Mouse (Mus musculus): ENCODE measurements around the gene Ly6g5b. TPM values are rescaled to one million over a fixed set of nuclear protein-coding genes. Genes with fewer than 3 reads are reported as not detected.

The Ly6g5b gene
- total and polyA plus RNA-seq, 3 experiments = 0.10 to 0.82 TPM; not detected in 1

DNA sequence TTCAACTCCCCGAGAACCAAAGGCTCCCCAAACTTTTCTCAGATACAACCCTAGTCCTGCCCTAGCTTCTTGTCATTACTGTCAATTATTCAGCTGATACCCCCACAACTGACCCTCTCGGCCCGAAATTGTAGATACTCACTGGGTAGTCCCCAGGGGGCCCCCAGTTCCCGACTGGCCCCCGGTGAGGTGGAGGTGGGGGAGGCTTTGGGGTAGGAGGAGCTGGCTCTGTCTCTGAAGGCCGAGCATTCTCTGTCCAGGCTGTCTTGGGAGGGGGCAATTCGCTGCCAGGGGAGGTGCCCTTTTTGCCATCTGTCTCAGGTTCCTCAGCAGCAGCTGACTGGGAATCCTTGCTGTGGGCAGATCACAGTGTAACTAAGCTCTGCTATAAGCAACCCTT lies 44.4 kb upstream of the Ly6g5b start:
- TF ChIP-seq CTCF (IDR thresholded peaks at IDR 0.05; ENCODE audit: low read depth, low read length) (no peak), POLR2AphosphoS5 (IDR thresholded peaks at IDR 0.05; ENCODE audit: insufficient replicate concordance, low read depth, low read length) (no peak), GATA2 (IDR thresholded peaks at IDR 0.05; ENCODE audit: borderline replicate concordance, low read depth, low read length) (no peak), GATA1 (IDR thresholded peaks at IDR 0.05; ENCODE audit: borderline replicate concordance, low read length) (no peak), TAL1 (conservative IDR thresholded peaks at IDR 0.05; ENCODE audit: low read depth, low read length) (no peak)
- H3K27me3 ChIP-seq (ENCODE audit: insufficient read depth, low read length) = no peaks in the 10 kb centered on the region
- H3K4me3 ChIP-seq (ENCODE audit: low read depth, low read length) = no peak overlapping the region
- peaks cover 73% of the 10 kb centered on the region for H3K4me1 ChIP-seq (ENCODE audit: insufficient read depth, low read depth, low read length)
- H3K9me3 ChIP-seq (replicated peaks) = no peaks in the 10 kb centered on the region
- peaks cover 90% of the 10 kb centered on the region for H3K36me3 ChIP-seq (replicated peaks)
- no peak for DNase-seq (ENCODE audit: low spot score)
- no peak for ATAC-seq (ENCODE audit: extremely low read depth, insufficient number of reproducible peaks, low FRiP score, poor library complexity, severe bottlenecking)

GRCm38 (mm10) chr17:35158850-35159593 lies 43.8 kb upstream of the Ly6g5b start:
- no peaks in the 10 kb centered on the region for H3K9me3 ChIP-seq (replicated peaks)
- H3K4me3 ChIP-seq (ENCODE audit: low read depth, low read length) = no peak overlapping the region
- peaks cover 96% of the 10 kb centered on the region for H3K36me3 ChIP-seq (replicated peaks)
- no peak for ATAC-seq (ENCODE audit: extremely low read depth, insufficient number of reproducible peaks, low FRiP score, poor library complexity, severe bottlenecking)
- peaks cover 76% of the 10 kb centered on the region for H3K4me1 ChIP-seq (ENCODE audit: insufficient read depth, low read depth, low read length)
- no peak for DNase-seq (ENCODE audit: low spot score)
- TF ChIP-seq POLR2AphosphoS5 (IDR thresholded peaks at IDR 0.05; ENCODE audit: insufficient replicate concordance, low read depth, low read length) (no peak), GATA1 (IDR thresholded peaks at IDR 0.05; ENCODE audit: borderline replicate concordance, low read length) (no peak), TAL1 (conservative IDR thresholded peaks at IDR 0.05; ENCODE audit: low read depth, low read length) (no peak), GATA2 (IDR thresholded peaks at IDR 0.05; ENCODE audit: borderline replicate concordance, low read depth, low read length) (no peak), CTCF (IDR thresholded peaks at IDR 0.05; ENCODE audit: low read depth, low read length) (no peak)
- H3K27me3 ChIP-seq (ENCODE audit: insufficient read depth, low read length) = no peaks in the 10 kb centered on the region

DNA sequence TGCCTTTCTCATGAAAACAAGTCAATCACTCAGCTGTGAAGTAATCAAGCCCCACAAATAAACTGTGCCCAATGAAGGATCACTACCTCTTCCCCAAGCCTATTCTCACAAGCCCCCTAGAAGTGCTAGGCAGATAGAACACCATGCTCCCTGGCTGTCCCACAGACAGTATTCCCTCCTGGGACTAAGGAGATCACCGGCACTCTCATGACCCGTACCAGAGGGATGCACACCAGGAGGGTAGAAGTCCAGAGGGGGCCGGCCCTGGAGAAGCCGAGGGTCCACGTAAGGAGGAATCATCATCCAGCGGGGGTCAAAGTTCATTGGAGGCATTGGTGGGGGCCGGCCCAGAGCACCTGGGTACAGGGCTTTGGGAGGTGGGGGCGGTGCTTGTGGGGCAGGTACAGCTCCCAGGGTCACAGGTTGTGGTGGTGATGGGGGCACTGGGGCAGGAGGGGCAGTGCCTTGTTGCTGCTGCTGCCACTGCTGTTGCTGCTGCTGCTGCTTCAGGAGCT lies 42.5 kb upstream of the Ly6g5b start:
- Histone ChIP-seq H3K36me3 (replicated peaks) (peaks cover 100% of the 10 kb centered on the region), H3K9me3 (replicated peaks) (no peaks in the 10 kb centered on the region), H3K4me1 (ENCODE audit: insufficient read depth, low read depth, low read length) (peaks cover 75% of the 10 kb centered on the region), H3K4me3 (ENCODE audit: low read depth, low read length) (no peak overlapping the region), H3K27me3 (ENCODE audit: insufficient read depth, low read length) (no peaks in the 10 kb centered on the region)
- no peak for DNase-seq (ENCODE audit: low spot score)
- TF ChIP-seq GATA2 (IDR thresholded peaks at IDR 0.05; ENCODE audit: borderline replicate concordance, low read depth, low read length) (no peak), CTCF (IDR thresholded peaks at IDR 0.05; ENCODE audit: low read depth, low read length) (no peak), GATA1 (IDR thresholded peaks at IDR 0.05; ENCODE audit: borderline replicate concordance, low read length) (no peak), POLR2AphosphoS5 (IDR thresholded peaks at IDR 0.05; ENCODE audit: insufficient replicate concordance, low read depth, low read length) (no peak), TAL1 (conservative IDR thresholded peaks at IDR 0.05; ENCODE audit: low read depth, low read length) (no peak)
- no peak for ATAC-seq (ENCODE audit: extremely low read depth, insufficient number of reproducible peaks, low FRiP score, poor library complexity, severe bottlenecking)

GRCm38 (mm10) chr17:35157254-35157653 lies 42.0 kb upstream of the Ly6g5b start:
- TF ChIP-seq TAL1 (conservative IDR thresholded peaks at IDR 0.05; ENCODE audit: low read depth, low read length) = no peak
- no peak for TF ChIP-seq GATA2 (IDR thresholded peaks at IDR 0.05; ENCODE audit: borderline replicate concordance, low read depth, low read length)
- TF ChIP-seq GATA1 (IDR thresholded peaks at IDR 0.05; ENCODE audit: borderline replicate concordance, low read length) = no peak
- TF ChIP-seq CTCF (IDR thresholded peaks at IDR 0.05; ENCODE audit: low read depth, low read length) = no peak
- ATAC-seq (ENCODE audit: extremely low read depth, insufficient number of reproducible peaks, low FRiP score, poor library complexity, severe bottlenecking) (no peak), DNase-seq (ENCODE audit: low spot score) (no peak)
- no peaks in the 10 kb centered on the region for H3K27me3 ChIP-seq (ENCODE audit: insufficient read depth, low read length)
- H3K9me3 ChIP-seq (replicated peaks) = no peaks in the 10 kb centered on the region
- H3K4me1 ChIP-seq (ENCODE audit: insufficient read depth, low read depth, low read length) = peaks cover 70% of the 10 kb centered on the region
- H3K4me3 ChIP-seq (ENCODE audit: low read depth, low read length) = no peak overlapping the region
- H3K36me3 ChIP-seq (replicated peaks) = peaks cover 100% of the 10 kb centered on the region

DNA sequence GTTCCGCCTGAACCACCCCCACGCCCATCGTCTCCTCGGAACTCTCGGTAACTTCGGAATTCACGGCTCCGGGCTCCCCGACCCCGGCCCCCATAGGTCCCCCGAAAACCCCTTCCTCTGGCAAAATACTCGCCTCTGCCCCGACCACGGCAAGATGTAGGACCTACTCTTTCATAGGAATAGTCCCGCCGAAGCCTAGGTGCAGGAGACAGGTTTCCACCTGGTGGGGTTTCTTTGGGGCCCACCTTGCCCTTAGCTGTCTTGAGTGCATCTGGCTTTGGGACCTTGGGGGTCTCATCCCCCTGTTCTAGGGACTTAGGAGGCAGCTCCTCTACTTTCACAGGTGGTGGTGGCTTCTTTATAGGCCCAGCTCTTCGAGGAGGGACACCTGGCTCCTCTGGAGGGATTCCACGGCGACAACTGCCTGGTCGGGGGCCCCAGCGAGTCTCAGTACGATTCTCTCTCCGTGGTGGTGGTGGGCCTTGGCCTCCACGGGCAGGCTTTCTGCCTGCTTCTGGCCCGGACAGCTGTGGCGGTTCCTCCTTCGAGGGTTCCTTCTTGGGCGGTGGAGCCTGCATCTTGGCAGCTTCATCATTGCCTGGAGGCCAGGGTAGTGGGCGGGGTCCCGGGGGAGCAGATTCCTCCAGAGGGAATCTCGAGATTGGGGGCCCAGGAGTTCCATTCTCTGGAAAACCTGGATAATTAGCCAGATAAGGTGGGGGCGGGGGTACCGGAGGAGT lies 41.4 kb upstream of the Ly6g5b start:
- no peaks in the 10 kb centered on the region for H3K27me3 ChIP-seq (ENCODE audit: insufficient read depth, low read length)
- DNase-seq (ENCODE audit: low spot score) = no peak
- peaks cover 66% of the 10 kb centered on the region for H3K4me1 ChIP-seq (ENCODE audit: insufficient read depth, low read depth, low read length)
- H3K36me3 ChIP-seq (replicated peaks) = peaks cover 99% of the 10 kb centered on the region
- H3K9me3 ChIP-seq (replicated peaks) = no peaks in the 10 kb centered on the region
- ATAC-seq (ENCODE audit: extremely low read depth, insufficient number of reproducible peaks, low FRiP score, poor library complexity, severe bottlenecking) = no peak
- TF ChIP-seq GATA1 (IDR thresholded peaks at IDR 0.05; ENCODE audit: borderline replicate concordance, low read length) (no peak), TAL1 (conservative IDR thresholded peaks at IDR 0.05; ENCODE audit: low read depth, low read length) (no peak), GATA2 (IDR thresholded peaks at IDR 0.05; ENCODE audit: borderline replicate concordance, low read depth, low read length) (no peak), CTCF (IDR thresholded peaks at IDR 0.05; ENCODE audit: low read depth, low read length) (no peak), POLR2AphosphoS5 (IDR thresholded peaks at IDR 0.05; ENCODE audit: insufficient replicate concordance, low read depth, low read length) (no peak)
- H3K4me3 ChIP-seq (ENCODE audit: low read depth, low read length) = no peak overlapping the region; the same call in 1 of the 2 replicates

- DNase-seq (ENCODE audit: low spot score) (no peak), ATAC-seq (ENCODE audit: extremely low read depth, insufficient number of reproducible peaks, low FRiP score, poor library complexity, severe bottlenecking) (no peak)
- H3K9me3 ChIP-seq (replicated peaks) = no peaks in the 10 kb centered on the region
- peaks cover 55% of the 10 kb centered on the region for H3K4me1 ChIP-seq (ENCODE audit: insufficient read depth, low read depth, low read length)
- H3K36me3 ChIP-seq (replicated peaks) = peaks cover 98% of the 10 kb centered on the region
- 0 out of 2 replicates have a peak overlapping the region, but pooled peaks have one; percentile 13 for H3K4me3 ChIP-seq (ENCODE audit: low read depth, low read length)
- no peaks in the 10 kb centered on the region for H3K27me3 ChIP-seq (ENCODE audit: insufficient read depth, low read length)
- TF ChIP-seq GATA2 (IDR thresholded peaks at IDR 0.05; ENCODE audit: borderline replicate concordance, low read depth, low read length) (no peak), GATA1 (IDR thresholded peaks at IDR 0.05; ENCODE audit: borderline replicate concordance, low read length) (no peak), POLR2AphosphoS5 (IDR thresholded peaks at IDR 0.05; ENCODE audit: insufficient replicate concordance, low read depth, low read length) (no peak), CTCF (IDR thresholded peaks at IDR 0.05; ENCODE audit: low read depth, low read length) (no peak)
Observed at GRCm38 (mm10) chr17:35155451-35155850, 40.2 kb upstream of the Ly6g5b start.

All from G1E (cell line).